In the genomic region with DNA sequence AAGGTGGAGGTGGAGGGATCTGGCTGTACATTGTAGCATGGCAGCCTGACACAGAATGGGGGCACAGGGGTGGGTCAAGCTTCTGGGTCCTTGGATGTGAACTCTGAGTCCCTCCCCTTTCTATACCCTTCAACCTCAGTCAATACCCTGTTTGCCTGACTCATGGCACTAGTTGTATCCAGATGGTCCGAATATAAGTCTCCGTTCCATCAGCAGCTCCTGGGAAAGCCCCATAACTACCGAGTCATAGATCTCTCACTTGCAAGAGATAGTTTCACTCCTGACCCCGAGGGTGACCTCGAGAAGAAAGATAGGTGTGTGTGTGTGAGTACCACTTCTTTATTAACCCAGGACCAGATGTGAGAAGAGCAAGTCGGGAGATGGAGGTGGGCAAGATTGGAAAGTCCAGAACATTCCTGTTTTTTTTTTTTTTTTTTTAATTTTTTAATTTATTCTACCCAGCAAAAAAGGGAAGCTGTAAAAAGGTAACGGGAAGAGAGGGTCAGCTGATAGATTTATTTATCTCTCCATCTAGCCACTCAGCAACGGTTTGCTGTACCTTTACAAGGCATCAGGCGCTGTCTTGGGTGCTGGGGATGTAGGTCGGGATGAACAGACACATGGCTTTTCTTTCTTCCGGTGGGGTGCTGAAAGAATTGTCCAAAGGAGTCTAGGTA, we compare ENCODE assay signal across 29 mouse cellular contexts. TPM values are rescaled to one million over a fixed set of nuclear protein-coding genes. Genes with fewer than 3 reads are reported as not detected.
"Had no signal": no experiment of that assay in that cellular context is flagged by ENCODE, and none has a peak within 500 bp of the region (broad histone marks: within the 10 kb centered on the region; RNA-seq: fewer than 3 reads in every experiment).

No protein-coding gene starts in this region.

- DNase-seq: kidney, adult 8-10 months; kidney, postnatal 10 days; kidney, postnatal 36 days; layer of hippocampus, postnatal 36 days; lung, adult 2 months; lung, postnatal 14 days; lung, postnatal 4 days; midbrain, embryonic 14.5 days; thymus, adult 2 months; thymus, postnatal 14 days; thymus, postnatal 4 days had no signal

- H3K4me1 ChIP-seq: kidney, embryonic 15.5 days; limb, embryonic 13.5 days had no signal

- H3K27ac ChIP-seq: kidney, embryonic 15.5 days; left cerebral cortex, adult 2 months; limb, embryonic 13.5 days; liver, embryonic 15.5 days; stomach, postnatal 0 days had no signal

- H3K4me3 ChIP-seq: kidney, embryonic 15.5 days; left cerebral cortex, adult 2 months; limb, embryonic 13.5 days; liver, embryonic 15.5 days had no signal

- H3K4me2 ChIP-seq: kidney, embryonic 15.5 days; limb, embryonic 13.5 days; liver, embryonic 15.5 days; midbrain, embryonic 11.5 days had no signal

- H3K9ac ChIP-seq: kidney, embryonic 15.5 days; limb, embryonic 13.5 days; liver, embryonic 15.5 days had no signal

- H3K9me3 ChIP-seq: kidney, embryonic 15.5 days; limb, embryonic 13.5 days; liver, embryonic 15.5 days had no signal

- H3K27me3 ChIP-seq: kidney, embryonic 15.5 days; limb, embryonic 13.5 days; liver, embryonic 15.5 days had no signal

RNA-seq across cellular contexts. Expression of a gene that starts 21.5 kb away (rescaled TPM):
- total RNA-seq: layer of hippocampus, adult 8-10 months; layer of hippocampus, postnatal 10 days; layer of hippocampus, postnatal 36 days; left cerebral cortex, adult 2 months; left cerebral cortex, postnatal 10 days; left cerebral cortex, postnatal 36 days; liver, adult 2 months; midbrain, postnatal 0 days had no signal
- polyA plus RNA-seq: lung, embryonic 16.5 days; midbrain, embryonic 14.5 days; midbrain, postnatal 0 days; neural tube, embryonic 11.5 days; neural tube, embryonic 14.5 days; stomach, embryonic 14.5 days had no signal

RNA-seq across cellular contexts. Expression of a gene that starts 29.3 kb away (rescaled TPM):
- total RNA-seq: layer of hippocampus, adult 8-10 months; layer of hippocampus, postnatal 10 days; layer of hippocampus, postnatal 36 days; left cerebral cortex, adult 2 months; left cerebral cortex, postnatal 10 days; left cerebral cortex, postnatal 36 days; liver, adult 2 months; megakaryocyte-erythroid progenitor cell, adult 5-6 weeks; midbrain, postnatal 0 days had no signal
- polyA plus RNA-seq: kidney, embryonic 15.5 days; limb, embryonic 13.5 days; liver, adult 2 months; lung, adult 2 months; lung, embryonic 16.5 days; midbrain, embryonic 11.5 days; midbrain, embryonic 14.5 days; midbrain, postnatal 0 days; neural tube, embryonic 11.5 days; neural tube, embryonic 14.5 days; small intestine, adult 2 months; stomach, embryonic 14.5 days; stomach, postnatal 0 days had no signal
